Mouse (Mus musculus) colon, adult 2 months (tissue): ENCODE data around the gene Xylt2. TPM values are rescaled to one million over a fixed set of nuclear protein-coding genes. Genes with fewer than 3 reads are reported as not detected.

Experiments used
- polyA plus RNA-seq: library from polyadenylated mRNA; depleted of rRNA; stranded (reverse); fragments of >200 nt; gene quantifications from 2 replicates; pipeline ENCODE4 v1.2.3, GENCODE M21; 2012; rRNA removed

Gene Xylt2
- 31.9 and 33.0 TPM in 2 replicates for polyA plus RNA-seq

GRCm38 (mm10) chr11:94676754-94677606 is at the start of gene Xylt2:
Xylt2 (minus strand) TSS chr11:94677515.

GRCm38 (mm10) chr11:94704472-94704871 is 27.2 kb upstream of the Xylt2 start, which contains the start of gene Gm11541:
Gm11541 (minus strand) TSS chr11:94704499.

GRCm38 (mm10) chr11:94653663-94654436 is 23.5 kb downstream of the Xylt2 start, which contains the start of the genes Mrpl27 and Eme1:
Mrpl27 (plus strand) TSS chr11:94653767.
Eme1 (minus strand) TSS chr11:94653964.

GRCm38 (mm10) chr11:94629199-94629883 is 48.0 kb downstream of the Xylt2 start, which contains the start of gene Lrrc59:
Lrrc59 (plus strand) TSS chr11:94629767.

Other genes with a start within 250 kb of the Xylt2 start
- 18.4 and 24.3 TPM in 2 replicates for gene Cacna1g, start 203.3 kb downstream of the Xylt2 start, polyA plus RNA-seq
- 0.07 and 0.09 TPM in 2 replicates for gene Spata20, start 191.3 kb downstream of the Xylt2 start, polyA plus RNA-seq
- gene Epn3, start 177.5 kb downstream of the Xylt2 start, polyA plus RNA-seq = 35.7 and 39.9 TPM in 2 replicates
- gene Mycbpap, start 155.8 kb downstream of the Xylt2 start, polyA plus RNA-seq = 3.2 and 5.3 TPM in 2 replicates
- 9.5 and 11.5 TPM in 2 replicates for gene Rsad1, start 128.3 kb downstream of the Xylt2 start, polyA plus RNA-seq
- 1.5 and 2.2 TPM in 2 replicates for gene Chad, start 112.5 kb downstream of the Xylt2 start, polyA plus RNA-seq
- gene Acsf2, start 75.6 kb downstream of the Xylt2 start, polyA plus RNA-seq = 81.9 and 86.0 TPM in 2 replicates
- gene Lrrc59, start 47.7 kb downstream of the Xylt2 start, polyA plus RNA-seq = 76.8 and 89.8 TPM in 2 replicates
- 35.0 and 40.2 TPM in 2 replicates for gene Mrpl27, start 23.7 kb downstream of the Xylt2 start, polyA plus RNA-seq
- 1.2 and 2.6 TPM in 2 replicates for gene Eme1, start 23.6 kb downstream of the Xylt2 start, polyA plus RNA-seq
- gene Gm11541, start 27.0 kb upstream of the Xylt2 start, polyA plus RNA-seq = not detected in 2 replicates
- gene Cdc34b, start 64.3 kb upstream of the Xylt2 start, polyA plus RNA-seq = not detected in 2 replicates
- gene Tmem92, start 105.2 kb upstream of the Xylt2 start, polyA plus RNA-seq = 0.13 and 0.23 TPM in 2 replicates